Mouse (Mus musculus) A20 (cell line): ENCODE measurements at regions not wholly inside any gene's neighbourhood (a gene's known extent, or its start where the extent isn't known, plus 50 kb on each side); places are given as distances from the start of the nearest gene placed in this dataset.

Source experiments
- DNase-seq: peaks from one replicate; pipeline ENCODE4 v3.0.0-alpha.2; 2011; ENCODE audit warnings: low read depth, low spot score

- DNase-seq = no peak
Observed at GRCm38 (mm10) chr10:110534387-110534786, 78.4 kb upstream of the Nav3 start.

GRCm38 (mm10) chr10:110542712-110543111 lies 86.7 kb upstream of the Nav3 start:
- DNase-seq = no peak

GRCm38 (mm10) chr10:110548391-110548790 lies 92.4 kb upstream of the Nav3 start:
- DNase-seq = no peak

- DNase-seq = no peak
Observed at GRCm38 (mm10) chr10:110553954-110554353, 98.0 kb upstream of the Nav3 start.

- no peak for DNase-seq
Observed at GRCm38 (mm10) chr10:110556326-110556883, 100.4 kb upstream of the Nav3 start.

GRCm38 (mm10) chr10:110563057-110563456 lies 107.1 kb upstream of the Nav3 start:
- DNase-seq = no peak

GRCm38 (mm10) chr10:110563571-110563970 lies 107.6 kb upstream of the Nav3 start:
- DNase-seq = no peak

- no peak for DNase-seq
Observed at GRCm38 (mm10) chr10:110566260-110567050, 110.5 kb upstream of the Nav3 start.

- DNase-seq = no peak
Observed at GRCm38 (mm10) chr10:110570465-110570864, 114.5 kb upstream of the Nav3 start.

- no peak for DNase-seq
Observed at GRCm38 (mm10) chr10:110571179-110571578, 115.2 kb upstream of the Nav3 start.

GRCm38 (mm10) chr10:110573530-110573929 lies 117.5 kb upstream of the Nav3 start:
- no peak for DNase-seq

- no peak for DNase-seq
Observed at GRCm38 (mm10) chr10:110586029-110586428, 130.0 kb upstream of the Nav3 start.

GRCm38 (mm10) chr10:110586507-110586906 lies 130.5 kb upstream of the Nav3 start:
- no peak for DNase-seq

GRCm38 (mm10) chr10:110587529-110587928 lies 131.5 kb upstream of the Nav3 start:
- no peak for DNase-seq

GRCm38 (mm10) chr10:110600352-110600853 lies 144.4 kb upstream of the Nav3 start:
- DNase-seq = no peak

- DNase-seq = no peak
Observed at GRCm38 (mm10) chr10:110610336-110610735, 134.9 kb upstream of the E2f7 start.

GRCm38 (mm10) chr10:110617004-110617403 lies 128.2 kb upstream of the E2f7 start:
- no peak for DNase-seq

GRCm38 (mm10) chr10:110619193-110619592 lies 126.0 kb upstream of the E2f7 start:
- no peak for DNase-seq

GRCm38 (mm10) chr10:110625644-110626043 lies 119.6 kb upstream of the E2f7 start:
- DNase-seq = no peak

GRCm38 (mm10) chr10:110640406-110640805 lies 104.8 kb upstream of the E2f7 start:
- DNase-seq = no peak

- no peak for DNase-seq
Observed at GRCm38 (mm10) chr10:110642065-110642690, 103.1 kb upstream of the E2f7 start.

GRCm38 (mm10) chr10:110647603-110648002 lies 97.6 kb upstream of the E2f7 start:
- no peak for DNase-seq

- no peak for DNase-seq
Observed at GRCm38 (mm10) chr10:110650107-110650506, 95.1 kb upstream of the E2f7 start.
